Mouse (Mus musculus) forebrain, embryonic 11.5 days (tissue): ENCODE results near the gene Ggt5. TPM values are rescaled to one million over a fixed set of nuclear protein-coding genes. Genes with fewer than 3 reads are reported as not detected.

Experiments
- ATAC-seq: fragments of 200-750 bp; cut with Nextera tagmentation; replicated peaks from 2 replicates; pipeline ENCODE4 v1.8.0; 2017; ENCODE audit warnings: moderate TSS enrichment; ENCODE audit not compliant: low FRiP score
- DNase-seq: peaks from one replicate; pipeline ENCODE4 v3.0.0-alpha.2; 2017; ENCODE audit warnings: low spot score
- H3K27ac ChIP-seq: fragments of 300-500 bp; sonication (generic); 2 replicates; pipeline ENCODE4 v1.5.1; 2014; ENCODE audit warnings: low read depth, low read length
- H3K27me3 ChIP-seq: fragments of 300-500 bp; sonication (generic); 2 replicates; pipeline ENCODE4 v1.6.1; 2014; ENCODE audit warnings: mild to moderate bottlenecking, low read length, mixed read lengths; ENCODE audit not compliant: control insufficient read depth, insufficient read depth
- H3K36me3 ChIP-seq: fragments of 300-500 bp; sonication (generic); 2 replicates; pipeline ENCODE4 v1.6.1; 2014; ENCODE audit warnings: mild to moderate bottlenecking, low read length, moderate library complexity, mixed read lengths; ENCODE audit not compliant: control insufficient read depth, insufficient read depth
- H3K4me1 ChIP-seq: fragments of 300-500 bp; sonication (generic); replicated peaks from 2 replicates; pipeline ENCODE4 v1.6.1; 2014; ENCODE audit warnings: low read length, mixed read lengths; ENCODE audit not compliant: control insufficient read depth, insufficient read depth
- H3K4me2 ChIP-seq: fragments of 300-500 bp; sonication (generic); 2 replicates; pipeline ENCODE4 v1.6.1; 2014; ENCODE audit warnings: low read depth, mild to moderate bottlenecking, low read length, moderate library complexity, mixed read lengths; ENCODE audit not compliant: severe bottlenecking
- H3K4me3 ChIP-seq: fragments of 300-500 bp; sonication (generic); 2 replicates; pipeline ENCODE4 v1.5.1; 2014; ENCODE audit warnings: low read depth, low read length
- H3K9ac ChIP-seq: fragments of 300-500 bp; sonication (generic); 2 replicates; pipeline ENCODE4 v1.6.1; 2014; ENCODE audit warnings: low read length
- H3K9me3 ChIP-seq: fragments of 300-500 bp; sonication (generic); 2 replicates; pipeline ENCODE4 v1.6.1; 2016; ENCODE audit warnings: low read length, mixed read lengths; ENCODE audit not compliant: control insufficient read depth
- WGBS: fragments of 180-500 bp; shearing (Covaris S2); extraction: QIAGEN DNeasy Blood & Tissue Kit; methylation state at CpG from one replicate; pipeline ENCODE4 v1.1.7; 2014; 5-methylcytosine and 5-hydroxymethylcytosine counted together
- polyA plus RNA-seq: library from polyadenylated mRNA; unstranded; fragments of >200 nt; fragmentation: Nextera tagmentation; extraction: Ambion mirVana; gene quantifications from 2 replicates; pipeline ENCODE4 v1.2.1, GENCODE M21; 2014

The Ggt5 gene
- polyA plus RNA-seq, 1 experiment from 2014 or later: 0.67 TPM

DNA sequence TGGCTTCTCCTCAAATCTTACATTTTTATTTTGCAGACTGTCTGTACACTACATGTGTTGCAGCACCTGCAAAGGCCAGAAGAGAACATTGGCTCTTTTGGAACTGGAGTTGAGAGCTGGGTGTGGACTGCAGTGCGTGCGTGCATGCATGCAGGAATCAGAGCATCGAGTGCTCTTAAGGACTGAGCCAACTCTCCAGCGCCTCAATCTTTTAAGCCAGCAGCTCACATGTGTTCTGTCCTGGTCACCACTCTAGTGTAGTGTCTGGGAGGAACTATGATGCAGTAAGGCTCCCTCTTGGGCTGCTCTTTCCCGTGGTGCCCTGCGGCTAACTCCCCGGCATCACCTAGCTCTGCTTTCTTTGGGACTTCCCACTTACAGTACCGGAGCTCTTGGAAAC is 56.5 kb downstream of the Ggt5 start:
- WGBS: 96% methylated on average over 8 of the region's 8 CpGs
- H3K36me3 ChIP-seq: no peaks in the 10 kb centered on the region; the same call in 1 of the 2 replicates

DNA sequence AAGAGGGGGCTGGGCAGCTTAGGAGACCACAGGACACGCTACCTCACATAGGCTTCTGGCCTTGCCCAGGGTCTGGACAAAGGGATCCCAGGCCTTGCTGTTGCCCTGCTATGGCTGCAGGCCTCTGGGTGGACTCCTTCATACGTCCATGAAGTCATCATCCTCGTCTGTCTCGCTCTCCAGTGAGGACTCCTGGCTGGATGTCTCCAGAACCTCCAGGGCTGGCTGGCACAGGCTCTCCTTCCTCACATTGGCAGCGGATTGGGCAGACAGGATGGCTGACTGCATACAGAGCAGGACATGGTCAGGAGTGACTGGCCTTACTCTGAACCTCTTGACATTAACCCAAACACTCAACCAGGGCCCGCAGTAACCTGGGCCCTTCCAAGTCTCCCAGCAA is 57.3 kb downstream of the Ggt5 start:
- Histone ChIP-seq H3K9ac (no peak overlapping the region), H3K27me3 (no peaks in the 10 kb centered on the region), H3K4me2 (no peak overlapping the region), H3K4me3 (no peak overlapping the region), H3K9me3 (no peaks in the 10 kb centered on the region), H3K4me1 (0 out of 2 replicates have a peak, but pooled peaks cover 4% of the 10 kb centered on the region), H3K36me3 (no peaks in the 10 kb centered on the region; the same call in 1 of the 2 replicates), H3K27ac (no peak overlapping the region)
- 93% methylated on average over 6 of the region's 6 CpGs for WGBS
- ATAC-seq (no peak), DNase-seq (no peak)

More for the DNA sequence above, 56.5 kb downstream of the Ggt5 start:
- H3K4me3 ChIP-seq: no peak overlapping the region
- H3K4me2 ChIP-seq: no peak overlapping the region
- no peak overlapping the region for H3K27ac ChIP-seq
- no peaks in the 10 kb centered on the region for H3K27me3 ChIP-seq
- DNase-seq: no peak
- no peak for ATAC-seq
- H3K4me1 ChIP-seq: 0 out of 2 replicates have a peak, but pooled peaks cover 4% of the 10 kb centered on the region
- H3K9me3 ChIP-seq: no peaks in the 10 kb centered on the region
- no peak overlapping the region for H3K9ac ChIP-seq

DNA sequence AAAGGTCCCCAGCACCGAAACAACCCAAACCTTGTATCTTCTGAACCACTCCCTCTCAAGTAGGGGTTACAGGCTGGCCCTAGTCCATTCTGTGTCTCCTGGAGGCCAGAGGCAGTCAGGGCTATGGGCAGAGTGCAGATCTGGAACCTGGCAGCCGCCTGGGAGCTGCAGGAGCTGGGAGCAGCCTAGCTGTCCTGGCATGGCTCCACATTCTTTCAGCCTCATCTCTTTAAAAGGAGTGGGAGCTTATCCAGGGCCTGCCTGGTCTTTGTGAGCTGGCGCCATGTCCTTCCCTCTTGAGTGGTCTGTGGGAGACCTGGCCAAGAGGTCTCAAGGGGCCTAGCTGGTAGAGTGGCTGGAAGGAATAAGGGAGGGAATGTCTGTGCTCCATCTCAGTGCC is 58.2 kb downstream of the Ggt5 start:
- no peaks in the 10 kb centered on the region; the same call in 1 of the 2 replicates for H3K36me3 ChIP-seq
- H3K4me1 ChIP-seq: 0 out of 2 replicates have a peak, but pooled peaks cover 4% of the 10 kb centered on the region
- H3K27ac ChIP-seq: no peak overlapping the region
- no peaks in the 10 kb centered on the region for H3K27me3 ChIP-seq
- H3K4me2 ChIP-seq: no peak overlapping the region
- ATAC-seq (no peak), DNase-seq (no peak)
- no peak overlapping the region for H3K9ac ChIP-seq
- H3K9me3 ChIP-seq: no peaks in the 10 kb centered on the region
- 92% methylated on average over 3 of the region's 3 CpGs for WGBS
- H3K4me3 ChIP-seq: no peak overlapping the region

DNA sequence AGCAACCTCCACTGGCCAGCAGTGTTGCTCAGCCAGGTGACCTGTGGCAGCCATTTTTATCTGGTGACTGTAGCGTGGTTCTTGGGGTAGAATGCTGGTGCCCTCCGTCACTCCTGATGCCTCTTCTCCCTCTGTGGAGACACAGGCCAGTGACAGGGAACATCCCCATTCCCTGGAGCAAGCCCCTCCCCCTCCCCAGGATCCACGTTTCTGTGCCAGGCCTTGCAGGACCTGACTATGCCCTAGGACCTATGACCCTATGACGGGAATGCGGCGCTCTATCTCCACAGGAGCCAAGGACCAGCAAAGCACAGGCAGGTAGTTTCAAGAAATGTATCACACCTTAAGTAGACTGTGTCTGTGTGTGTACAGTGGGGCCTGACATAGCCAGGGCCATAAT is 59.0 kb downstream of the Ggt5 start:
- no peak overlapping the region for H3K4me3 ChIP-seq
- 0 out of 2 replicates have a peak, but pooled peaks cover 4% of the 10 kb centered on the region for H3K4me1 ChIP-seq
- 91% methylated on average over 6 of the region's 6 CpGs for WGBS
- no peak overlapping the region for H3K4me2 ChIP-seq
- peaks cover 5% of the 10 kb centered on the region; the same call in 1 of the 2 replicates for H3K36me3 ChIP-seq
- no peak overlapping the region for H3K9ac ChIP-seq
- ATAC-seq (no peak), DNase-seq (no peak)
- no peak overlapping the region for H3K27ac ChIP-seq
- no peaks in the 10 kb centered on the region for H3K9me3 ChIP-seq
- no peaks in the 10 kb centered on the region for H3K27me3 ChIP-seq

DNA sequence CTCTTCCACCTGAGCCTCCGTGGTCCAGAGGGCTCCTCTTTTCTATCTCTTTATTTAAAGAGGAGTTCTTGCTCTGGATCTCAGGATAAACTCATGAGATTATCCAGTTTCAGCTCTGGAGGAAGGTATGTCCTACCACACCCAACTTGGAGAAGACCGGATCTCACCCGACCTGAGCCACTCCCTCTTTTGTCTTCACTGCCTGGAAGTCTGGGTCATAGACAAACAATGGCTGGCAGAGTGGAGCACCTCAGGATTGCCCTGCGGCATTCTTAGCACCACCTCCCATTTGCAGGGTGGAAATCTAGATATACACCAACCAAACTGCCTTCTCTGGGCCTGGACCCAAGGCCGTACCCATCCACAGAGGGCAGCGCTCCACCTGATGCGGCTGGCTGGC is 59.9 kb downstream of the Ggt5 start:
- H3K9me3 ChIP-seq: no peaks in the 10 kb centered on the region
- no peak overlapping the region for H3K27ac ChIP-seq
- ATAC-seq (no peak), DNase-seq (no peak)
- WGBS: 92% methylated on average over 7 of the region's 7 CpGs
- peaks cover 5% of the 10 kb centered on the region; the same call in 1 of the 2 replicates for H3K36me3 ChIP-seq
- H3K9ac ChIP-seq: no peak overlapping the region
- no peak overlapping the region for H3K4me3 ChIP-seq
- no peaks in the 10 kb centered on the region for H3K27me3 ChIP-seq
- no peak overlapping the region for H3K4me2 ChIP-seq
- 0 out of 2 replicates have a peak, but pooled peaks cover 3% of the 10 kb centered on the region for H3K4me1 ChIP-seq

DNA sequence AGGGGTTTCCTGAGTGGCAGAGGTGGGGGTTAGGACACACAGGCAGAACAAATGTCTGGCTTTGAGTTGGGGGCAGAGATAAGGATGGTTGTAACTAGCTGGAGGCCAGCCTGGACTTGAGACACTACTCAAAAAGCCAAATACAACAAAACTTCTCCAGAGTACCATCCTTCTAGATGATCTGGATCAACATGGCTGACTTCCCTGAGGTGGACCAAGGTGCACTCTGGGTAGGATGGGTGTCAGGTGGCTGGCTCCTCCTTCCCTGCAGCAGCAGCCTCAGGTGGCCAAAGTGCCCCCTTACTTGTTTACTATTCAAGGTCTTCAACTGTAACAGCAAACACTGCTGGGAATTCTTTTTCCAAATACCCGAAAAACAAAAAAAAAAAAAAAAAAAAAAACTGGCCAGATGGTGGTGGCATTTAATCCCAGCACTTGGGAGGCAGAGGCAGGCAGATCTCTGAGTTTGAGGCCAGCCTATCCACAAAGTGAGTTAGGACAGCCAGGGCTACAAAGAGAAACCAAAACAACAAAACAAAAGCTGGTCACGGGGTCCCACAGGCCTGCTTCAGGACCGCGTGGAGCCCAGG is 60.4 kb downstream of the Ggt5 start:
- no peaks in the 10 kb centered on the region for H3K9me3 ChIP-seq
- H3K4me3 ChIP-seq: no peak overlapping the region
- H3K4me2 ChIP-seq: no peak overlapping the region
- ATAC-seq: no peak
- H3K4me1 ChIP-seq: no peaks in the 10 kb centered on the region
- DNase-seq: no peak
- H3K27me3 ChIP-seq: no peaks in the 10 kb centered on the region
- no peak overlapping the region for H3K27ac ChIP-seq
- H3K9ac ChIP-seq: no peak overlapping the region
- WGBS: 90% methylated on average over 4 of the region's 4 CpGs
- peaks cover 5% of the 10 kb centered on the region; the same call in 1 of the 2 replicates for H3K36me3 ChIP-seq

DNA sequence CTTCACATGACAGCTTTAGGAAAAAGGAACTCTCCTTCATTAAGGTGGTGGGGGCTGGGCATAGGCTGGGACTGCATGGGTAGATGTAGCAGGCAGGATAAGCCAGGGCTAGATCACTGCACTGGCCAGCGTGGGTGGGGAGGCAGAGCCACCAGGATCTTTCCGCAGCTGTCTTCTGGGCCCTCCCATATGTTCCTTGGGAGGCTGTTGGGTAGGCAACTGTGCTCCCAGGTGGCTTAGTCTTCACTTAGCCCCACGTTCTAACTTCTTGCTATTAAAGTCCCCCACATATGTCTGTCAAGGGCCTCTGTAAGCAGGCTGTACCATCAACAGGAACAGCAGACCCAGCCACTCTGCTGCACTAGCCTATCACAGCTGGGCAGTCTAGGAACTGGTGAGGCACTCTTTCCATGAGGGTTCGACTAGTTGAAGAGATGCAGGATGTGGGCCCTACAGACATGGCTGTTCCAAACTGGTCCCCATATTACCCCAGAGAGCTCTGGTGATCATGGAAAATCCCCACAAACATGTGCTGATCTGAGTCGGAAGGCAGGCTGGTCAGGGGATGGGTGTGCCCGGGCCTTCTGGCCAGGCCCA is 61.3 kb downstream of the Ggt5 start:
- Histone ChIP-seq H3K9me3 (no peaks in the 10 kb centered on the region), H3K27ac (no peak overlapping the region), H3K4me1 (no peaks in the 10 kb centered on the region), H3K4me2 (no peak overlapping the region), H3K36me3 (peaks cover 5% of the 10 kb centered on the region; the same call in 1 of the 2 replicates), H3K9ac (no peak overlapping the region), H3K27me3 (no peaks in the 10 kb centered on the region), H3K4me3 (no peak overlapping the region)
- 87% methylated on average over 6 of the region's 6 CpGs for WGBS
- ATAC-seq: no peak
- DNase-seq: no peak

DNA sequence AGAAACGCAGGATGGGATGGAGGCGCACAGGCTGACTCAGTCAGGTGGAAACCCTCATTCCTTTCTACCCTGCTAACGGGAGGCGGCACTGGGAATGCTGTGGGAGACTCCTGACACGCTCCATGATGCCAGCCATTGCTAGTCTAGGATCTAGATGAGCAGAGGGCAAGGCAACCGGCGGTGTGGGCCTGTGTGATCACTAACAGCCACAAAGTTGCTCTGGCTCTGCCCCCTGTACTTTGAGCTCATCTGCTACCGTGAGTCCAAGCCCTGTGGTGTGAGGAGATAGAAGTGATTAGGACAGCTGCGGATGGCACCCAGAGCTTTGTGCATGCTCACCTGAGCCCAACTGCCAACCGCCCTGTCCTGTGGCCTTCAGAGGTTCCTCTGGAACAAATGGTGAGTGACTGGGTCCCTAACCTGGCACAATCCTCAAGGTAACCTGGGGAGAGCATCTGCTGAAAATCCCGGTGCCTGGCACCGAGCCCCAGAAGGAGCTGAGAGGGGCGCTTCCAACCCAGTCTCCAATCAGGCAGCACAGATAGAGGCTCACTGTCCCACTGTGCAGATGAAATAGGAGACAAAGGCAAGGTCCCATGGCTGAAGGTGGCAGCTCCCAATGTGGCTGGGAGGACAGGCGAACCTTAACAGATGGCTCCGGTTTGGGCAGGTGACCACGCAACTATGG is 62.4 kb downstream of the Ggt5 start:
- Histone ChIP-seq H3K27ac (no peak overlapping the region), H3K4me3 (no peak overlapping the region), H3K36me3 (peaks cover 5% of the 10 kb centered on the region; the same call in 1 of the 2 replicates), H3K9ac (no peak overlapping the region), H3K9me3 (no peaks in the 10 kb centered on the region), H3K4me1 (no peaks in the 10 kb centered on the region), H3K4me2 (no peak overlapping the region), H3K27me3 (no peaks in the 10 kb centered on the region)
- ATAC-seq (no peak), DNase-seq (no peak)
- 97% methylated on average over 16 of the region's 16 CpGs for WGBS
